Mouse (Mus musculus): ENCODE measurements around the gene Gatad2b. TPM values are rescaled to one million over a fixed set of nuclear protein-coding genes. Genes with fewer than 3 reads are reported as not detected.

Gatad2b gene
- polyA plus RNA-seq, 2 experiments, result 16.8 to 39.9 TPM

- Histone ChIP-seq H3K9ac (ENCODE audit: low read depth, low read length, severe bottlenecking) (no peak overlapping the region), H3K36me3 (ENCODE audit: control insufficient read depth, insufficient read depth, low read length) (no peaks in the 10 kb centered on the region), H3K4me2 (replicated peaks; ENCODE audit: low read depth, low read length, severe bottlenecking) (no peak overlapping the region), H3K4me1 (ENCODE audit: control insufficient read depth, insufficient read depth, low read length) (no peaks in the 10 kb centered on the region), H3K27ac (replicated peaks; ENCODE audit: low read depth, low read length) (no peak overlapping the region), H3K27me3 (ENCODE audit: control insufficient read depth, insufficient read depth, low read length) (no peaks in the 10 kb centered on the region), H3K4me3 (replicated peaks; ENCODE audit: low read length) (no peak overlapping the region), H3K9me3 (ENCODE audit: control insufficient read depth, low read length) (no peaks in the 10 kb centered on the region)
- ATAC-seq (ENCODE audit: low FRiP score, low read depth) (no peak), DNase-seq (ENCODE audit: low spot score) (no peak)
- WGBS, result 55% methylated on average over 5 of the region's 5 CpGs
- TF ChIP-seq POLR2A (IDR thresholded peaks at IDR 0.05; ENCODE audit: borderline replicate concordance, extremely low read depth, insufficient read depth, insufficient read length), result no peak
Observed at GRCm38 (mm10) chr3:90372817-90373216, 79.8 kb downstream of the Gatad2b start.

DNA sequence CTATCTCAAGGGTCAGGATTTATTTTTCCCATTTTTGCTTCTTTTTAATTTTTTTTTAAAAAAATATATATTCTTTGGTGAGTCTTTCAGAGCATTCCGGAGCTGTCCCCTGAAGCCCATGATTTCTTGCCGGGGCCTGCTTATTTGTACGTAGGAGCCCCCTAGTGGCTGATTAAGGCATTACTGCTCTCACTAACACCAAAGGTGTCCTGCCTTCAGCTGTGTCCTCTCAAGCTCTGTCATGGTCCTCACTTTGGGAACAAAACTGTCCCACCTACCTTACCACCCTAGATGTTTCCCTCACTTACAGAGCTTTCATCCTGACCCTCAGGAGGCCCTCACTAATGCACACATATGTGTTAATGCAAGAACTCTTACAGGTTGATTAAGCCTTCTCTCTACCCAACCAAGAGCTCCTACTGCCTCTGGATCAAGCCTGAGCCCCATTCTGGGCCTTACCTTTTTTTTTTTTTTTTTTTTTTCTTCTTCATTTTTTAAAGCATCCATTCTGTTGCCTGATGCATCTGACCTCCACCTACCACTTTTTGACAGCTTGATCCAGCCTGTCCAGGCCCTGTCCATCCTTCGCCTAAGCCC, 80.6 kb downstream of the Gatad2b start:
- no peak overlapping the region for H3K4me3 ChIP-seq (replicated peaks; ENCODE audit: low read length)
- no peaks in the 10 kb centered on the region for H3K36me3 ChIP-seq (ENCODE audit: control insufficient read depth, insufficient read depth, low read length)
- TF ChIP-seq POLR2A (IDR thresholded peaks at IDR 0.05; ENCODE audit: borderline replicate concordance, extremely low read depth, insufficient read depth, insufficient read length), result no peak
- no peaks in the 10 kb centered on the region for H3K27me3 ChIP-seq (ENCODE audit: control insufficient read depth, insufficient read depth, low read length)
- DNase-seq (ENCODE audit: low spot score) (peak; percentile 85), ATAC-seq (ENCODE audit: low FRiP score, low read depth) (peak; percentile 69)
- no peak overlapping the region for H3K9ac ChIP-seq (ENCODE audit: low read depth, low read length, severe bottlenecking)
- H3K27ac ChIP-seq (replicated peaks; ENCODE audit: low read depth, low read length), result no peak overlapping the region
- H3K4me1 ChIP-seq (ENCODE audit: control insufficient read depth, insufficient read depth, low read length), result no peaks in the 10 kb centered on the region
- H3K9me3 ChIP-seq (ENCODE audit: control insufficient read depth, low read length), result no peaks in the 10 kb centered on the region
- H3K4me2 ChIP-seq (replicated peaks; ENCODE audit: low read depth, low read length, severe bottlenecking), result no peak overlapping the region
- WGBS, result 27% methylated on average over 4 of the region's 4 CpGs

- no peaks in the 10 kb centered on the region for H3K27me3 ChIP-seq (ENCODE audit: control insufficient read depth, insufficient read depth, low read length)
- no peak overlapping the region for H3K27ac ChIP-seq (replicated peaks; ENCODE audit: low read depth, low read length)
- no peaks in the 10 kb centered on the region for H3K4me1 ChIP-seq (ENCODE audit: control insufficient read depth, insufficient read depth, low read length)
- DNase-seq (ENCODE audit: low spot score) (no peak), ATAC-seq (ENCODE audit: low FRiP score, low read depth) (no peak)
- H3K9ac ChIP-seq (ENCODE audit: low read depth, low read length, severe bottlenecking), result no peak overlapping the region
- TF ChIP-seq POLR2A (IDR thresholded peaks at IDR 0.05; ENCODE audit: borderline replicate concordance, extremely low read depth, insufficient read depth, insufficient read length), result no peak
- no peaks in the 10 kb centered on the region for H3K36me3 ChIP-seq (ENCODE audit: control insufficient read depth, insufficient read depth, low read length)
- 69% methylated on average over 4 of the region's 4 CpGs for WGBS
- no peak overlapping the region for H3K4me3 ChIP-seq (replicated peaks; ENCODE audit: low read length)
- no peaks in the 10 kb centered on the region for H3K9me3 ChIP-seq (ENCODE audit: control insufficient read depth, low read length)
- no peak overlapping the region for H3K4me2 ChIP-seq (replicated peaks; ENCODE audit: low read depth, low read length, severe bottlenecking)
Observed at GRCm38 (mm10) chr3:90374368-90374767, 81.4 kb downstream of the Gatad2b start.

GRCm38 (mm10) chr3:90375562-90376246, 82.7 kb downstream of the Gatad2b start:
- H3K27me3 ChIP-seq (ENCODE audit: control insufficient read depth, insufficient read depth, low read length), result no peaks in the 10 kb centered on the region
- DNase-seq (ENCODE audit: low spot score) (no peak), ATAC-seq (ENCODE audit: low FRiP score, low read depth) (no peak)
- H3K9me3 ChIP-seq (ENCODE audit: control insufficient read depth, low read length), result no peaks in the 10 kb centered on the region
- H3K9ac ChIP-seq (ENCODE audit: low read depth, low read length, severe bottlenecking), result no peak overlapping the region
- no peaks in the 10 kb centered on the region for H3K4me1 ChIP-seq (ENCODE audit: control insufficient read depth, insufficient read depth, low read length)
- no peak overlapping the region for H3K4me2 ChIP-seq (replicated peaks; ENCODE audit: low read depth, low read length, severe bottlenecking)
- WGBS, result 73% methylated on average over 3 of the region's 3 CpGs
- no peak for TF ChIP-seq POLR2A (IDR thresholded peaks at IDR 0.05; ENCODE audit: borderline replicate concordance, extremely low read depth, insufficient read depth, insufficient read length)
- H3K27ac ChIP-seq (replicated peaks; ENCODE audit: low read depth, low read length), result no peak overlapping the region
- H3K36me3 ChIP-seq (ENCODE audit: control insufficient read depth, insufficient read depth, low read length), result no peaks in the 10 kb centered on the region
- no peak overlapping the region for H3K4me3 ChIP-seq (replicated peaks; ENCODE audit: low read length)

- Histone ChIP-seq H3K27me3 (ENCODE audit: control insufficient read depth, insufficient read depth, low read length) (no peaks in the 10 kb centered on the region), H3K9me3 (ENCODE audit: control insufficient read depth, low read length) (no peaks in the 10 kb centered on the region), H3K9ac (ENCODE audit: low read depth, low read length, severe bottlenecking) (no peak overlapping the region), H3K4me3 (replicated peaks; ENCODE audit: low read length) (no peak overlapping the region), H3K27ac (replicated peaks; ENCODE audit: low read depth, low read length) (no peak overlapping the region), H3K36me3 (ENCODE audit: control insufficient read depth, insufficient read depth, low read length) (no peaks in the 10 kb centered on the region), H3K4me1 (ENCODE audit: control insufficient read depth, insufficient read depth, low read length) (no peaks in the 10 kb centered on the region), H3K4me2 (replicated peaks; ENCODE audit: low read depth, low read length, severe bottlenecking) (no peak overlapping the region)
- DNase-seq (ENCODE audit: low spot score), result no peak
- no peak for ATAC-seq (ENCODE audit: low FRiP score, low read depth)
- TF ChIP-seq POLR2A (IDR thresholded peaks at IDR 0.05; ENCODE audit: borderline replicate concordance, extremely low read depth, insufficient read depth, insufficient read length), result no peak
- 80% methylated on average over 1 of the region's 1 CpGs for WGBS
Observed at GRCm38 (mm10) chr3:90376247-90376585, 83.2 kb downstream of the Gatad2b start.
